Mouse (Mus musculus) heart, embryonic 13.5 days (tissue): Measurements from ENCODE around the gene BC024978. TPM values are rescaled to one million over a fixed set of nuclear protein-coding genes. Genes with fewer than 3 reads are reported as not detected.

Experiments used
- ATAC-seq: fragments of 200-750 bp; cut with Nextera tagmentation; 2 replicates; pipeline ENCODE4 v1.8.0; 2017; ENCODE audit warnings: moderate TSS enrichment; ENCODE audit not compliant: insufficient number of reproducible peaks, low FRiP score, low TSS enrichment; ENCODE audit errors: extremely low read depth
- H3K27ac ChIP-seq: fragments of 300-500 bp; sonication (generic); replicated peaks from 2 replicates; pipeline ENCODE4 v1.5.1; 2015; ENCODE audit warnings: moderate library complexity, mild to moderate bottlenecking, inconsistent platforms
- H3K27me3 ChIP-seq: fragments of 300-500 bp; sonication (generic); replicated peaks from 2 replicates; pipeline ENCODE4 v1.6.1; 2015; ENCODE audit warnings: mild to moderate bottlenecking, inconsistent platforms
- H3K36me3 ChIP-seq: fragments of 300-500 bp; sonication (generic); 2 replicates; pipeline ENCODE4 v1.6.1; 2015; ENCODE audit warnings: mild to moderate bottlenecking, inconsistent platforms
- H3K4me1 ChIP-seq: fragments of 300-500 bp; sonication (generic); 2 replicates; pipeline ENCODE4 v1.6.1; 2015; ENCODE audit warnings: inconsistent platforms
- H3K4me2 ChIP-seq: fragments of 300-500 bp; sonication (generic); 2 replicates; pipeline ENCODE4 v1.6.1; 2015; ENCODE audit warnings: inconsistent platforms, mild to moderate bottlenecking, moderate library complexity
- H3K4me3 ChIP-seq: fragments of 300-500 bp; sonication (generic); 2 replicates; pipeline ENCODE4 v1.5.1; 2015; ENCODE audit warnings: moderate library complexity, mild to moderate bottlenecking, inconsistent platforms
- H3K9ac ChIP-seq: fragments of 300-500 bp; sonication (generic); 2 replicates; pipeline ENCODE4 v1.6.1; 2015; ENCODE audit warnings: inconsistent platforms, mild to moderate bottlenecking, moderate library complexity
- H3K9me3 ChIP-seq: fragments of 300-500 bp; sonication (generic); 2 replicates; pipeline ENCODE4 v1.6.1; 2016; ENCODE audit warnings: inconsistent platforms
- WGBS: fragments of 180-500 bp; shearing (Covaris S2); methylation state at CpG from one replicate; pipeline ENCODE4 v1.1.7; 2015; ENCODE audit warnings: mixed read lengths; 5-methylcytosine and 5-hydroxymethylcytosine counted together
- polyA plus RNA-seq: library from polyadenylated mRNA; unstranded; fragments of >200 nt; fragmentation: Nextera tagmentation; extraction: Ambion mirVana; gene quantifications from 2 replicates; pipeline ENCODE4 v1.2.1, GENCODE M21; 2015

BC024978 gene
- polyA plus RNA-seq, 1 experiment from 2014 or later = 2.9 TPM

- no peaks in the 10 kb centered on the region for H3K27me3 ChIP-seq
- H3K27ac ChIP-seq = no peak overlapping the region
- ATAC-seq = no peak
- peaks cover 73% of the 10 kb centered on the region for H3K36me3 ChIP-seq
- H3K9ac ChIP-seq = peak overlapping the region; percentile 38; the same call in 1 of the 2 replicates
- H3K4me3 ChIP-seq = 0 out of 2 replicates have a peak overlapping the region, but pooled peaks have one; percentile 4
- no peaks in the 10 kb centered on the region for H3K9me3 ChIP-seq
- H3K4me2 ChIP-seq = peak overlapping the region; percentile 18; the same call in 1 of the 2 replicates
- peaks cover 19% of the 10 kb centered on the region for H3K4me1 ChIP-seq
- 77% methylated on average over 4 of the region's 4 CpGs for WGBS
Measured at GRCm38 (mm10) chr7:27193731-27194130, 1.9 kb upstream of the BC024978 start.

DNA sequence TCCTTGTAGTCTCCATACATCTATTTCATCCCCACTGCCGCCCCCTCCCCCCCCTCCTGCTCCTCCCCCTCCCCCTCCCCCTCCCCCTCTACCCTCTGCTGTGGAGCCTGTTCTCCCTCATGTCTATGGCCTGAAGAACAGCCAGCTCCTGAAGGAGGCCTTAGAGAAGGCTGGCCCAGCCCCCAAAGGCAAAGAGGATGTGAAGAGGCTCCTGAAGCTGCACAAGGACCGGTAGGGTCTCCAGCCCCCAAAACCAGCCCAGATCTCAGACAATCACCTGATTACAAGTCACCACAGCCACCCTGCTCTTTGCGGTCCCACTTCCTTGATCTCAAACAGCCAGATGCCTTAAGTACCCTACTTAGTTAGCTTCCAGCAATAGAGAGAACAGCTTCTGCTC, 1.6 kb downstream of the BC024978 start:
- 81% methylated on average over 3 of the region's 3 CpGs for WGBS
- Histone ChIP-seq H3K36me3 (peaks cover 53% of the 10 kb centered on the region), H3K4me2 (no peak overlapping the region)

GRCm38 (mm10) chr7:27197634-27198033, 2.1 kb downstream of the BC024978 start:
- Histone ChIP-seq H3K9ac (0 out of 2 replicates have a peak overlapping the region, but pooled peaks have one; percentile 19), H3K27me3 (no peaks in the 10 kb centered on the region), H3K4me1 (peaks cover 19% of the 10 kb centered on the region), H3K4me3 (no peak overlapping the region), H3K4me2 (no peak overlapping the region), H3K9me3 (no peaks in the 10 kb centered on the region), H3K27ac (no peak overlapping the region), H3K36me3 (peaks cover 53% of the 10 kb centered on the region)
- ATAC-seq = no peak
- WGBS = 85% methylated on average over 8 of the region's 8 CpGs

More for the DNA sequence above, 1.6 kb downstream of the BC024978 start:
- H3K9ac ChIP-seq = no peak overlapping the region
- H3K4me3 ChIP-seq = no peak overlapping the region
- H3K27ac ChIP-seq = no peak overlapping the region
- peaks cover 19% of the 10 kb centered on the region for H3K4me1 ChIP-seq
- no peaks in the 10 kb centered on the region for H3K9me3 ChIP-seq
- no peaks in the 10 kb centered on the region for H3K27me3 ChIP-seq
- no peak for ATAC-seq

- Histone ChIP-seq H3K9me3 (no peaks in the 10 kb centered on the region), H3K27me3 (no peaks in the 10 kb centered on the region), H3K4me1 (peaks cover 18% of the 10 kb centered on the region), H3K4me2 (no peak overlapping the region), H3K9ac (no peak overlapping the region), H3K27ac (no peak overlapping the region), H3K4me3 (no peak overlapping the region), H3K36me3 (peaks cover 53% of the 10 kb centered on the region)
- no peak for ATAC-seq
Measured at GRCm38 (mm10) chr7:27198355-27198754, 2.8 kb downstream of the BC024978 start.

DNA sequence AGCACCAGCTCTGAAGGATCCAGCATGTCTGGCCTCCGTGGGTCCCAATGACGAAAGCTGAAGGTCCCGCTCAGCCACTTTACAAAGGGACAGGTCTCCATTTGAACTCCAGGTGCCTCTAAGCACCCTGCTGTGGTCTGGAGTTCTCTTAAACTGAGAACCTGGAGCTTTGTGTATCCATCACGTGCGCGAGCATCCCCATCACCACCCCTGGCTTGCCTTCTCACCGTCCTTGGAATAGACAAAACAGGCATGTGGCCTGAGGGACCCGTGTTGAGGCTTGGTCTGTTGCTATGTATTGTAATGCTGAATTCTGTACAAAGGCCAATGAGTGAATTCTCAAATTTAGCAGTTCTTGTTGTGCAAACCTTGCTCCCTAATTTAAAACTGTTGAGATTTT, 3.2 kb downstream of the BC024978 start:
- H3K9me3 ChIP-seq = no peaks in the 10 kb centered on the region
- peaks cover 13% of the 10 kb centered on the region for H3K4me1 ChIP-seq
- H3K4me3 ChIP-seq = no peak overlapping the region
- ATAC-seq = no peak
- 90% methylated on average over 8 of the region's 8 CpGs for WGBS
- H3K27me3 ChIP-seq = no peaks in the 10 kb centered on the region
- no peak overlapping the region for H3K27ac ChIP-seq
- H3K9ac ChIP-seq = no peak overlapping the region
- H3K4me2 ChIP-seq = no peak overlapping the region
- H3K36me3 ChIP-seq = peaks cover 53% of the 10 kb centered on the region

DNA sequence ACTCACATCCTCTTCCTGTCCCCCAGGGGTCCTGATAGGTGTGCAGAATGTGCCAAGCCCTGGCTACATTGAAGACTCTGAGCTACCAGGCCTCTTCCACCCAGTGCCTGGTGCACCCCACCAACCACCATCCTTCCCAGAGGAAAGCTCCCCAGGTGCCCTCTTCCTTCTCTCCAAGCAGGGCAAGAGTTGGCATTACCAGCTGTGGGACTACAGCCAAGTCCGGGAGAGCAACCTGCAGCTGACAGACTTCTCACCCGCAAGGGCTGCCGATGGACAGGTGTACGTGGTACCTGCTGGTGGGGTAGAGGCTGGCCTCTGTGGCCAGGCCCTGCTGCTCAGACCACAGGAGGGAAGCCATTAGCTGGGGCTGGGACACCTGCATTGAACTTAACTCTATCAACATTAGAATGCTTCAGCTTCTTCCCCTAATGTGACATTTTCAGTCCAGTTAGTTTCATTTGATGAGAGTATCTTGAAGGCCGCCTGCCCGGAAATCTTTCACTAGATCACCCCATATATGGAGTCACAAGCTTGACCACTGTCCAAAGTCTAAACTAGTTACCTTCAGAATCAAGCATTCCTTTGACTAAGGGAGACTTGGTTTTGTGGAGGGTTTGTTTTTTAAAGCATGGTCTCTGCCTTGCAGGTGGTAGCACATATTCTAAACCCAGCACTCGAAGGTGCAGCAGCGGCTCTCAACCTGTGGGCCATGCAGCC, 8.3 kb downstream of the BC024978 start:
- Histone ChIP-seq H3K4me3 (no peak overlapping the region), H3K27me3 (no peaks in the 10 kb centered on the region), H3K4me2 (no peak overlapping the region), H3K27ac (no peak overlapping the region), H3K9ac (no peak overlapping the region), H3K9me3 (no peaks in the 10 kb centered on the region), H3K4me1 (no peaks in the 10 kb centered on the region), H3K36me3 (peaks cover 73% of the 10 kb centered on the region)
- no peak for ATAC-seq
- 92% methylated on average over 8 of the region's 8 CpGs for WGBS

DNA sequence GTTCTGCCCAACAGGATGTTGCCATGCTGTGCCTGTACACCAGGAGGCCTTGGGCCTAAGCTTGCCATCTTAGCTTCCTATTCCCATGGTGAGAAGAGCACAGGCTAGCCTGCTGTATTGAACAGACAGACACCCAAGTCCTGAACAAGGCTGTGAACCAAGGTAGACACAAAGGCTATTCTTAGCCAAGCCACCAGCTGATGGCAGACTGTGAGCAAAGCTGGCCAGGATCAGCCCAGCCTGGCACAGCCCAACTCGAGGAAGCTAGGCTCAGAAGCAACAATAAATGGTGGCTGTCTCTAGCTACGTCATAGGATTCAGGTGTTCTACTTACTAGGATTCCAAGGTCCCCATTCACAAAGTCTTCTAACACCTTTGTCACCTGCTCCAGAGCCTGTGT, 17.0 kb downstream of the BC024978 start:
- peaks cover 93% of the 10 kb centered on the region for H3K36me3 ChIP-seq
- no peak overlapping the region for H3K9ac ChIP-seq
- WGBS = 76% methylated on average over 2 of the region's 2 CpGs
- H3K4me1 ChIP-seq = no peaks in the 10 kb centered on the region
- no peak overlapping the region for H3K27ac ChIP-seq
- no peak overlapping the region for H3K4me2 ChIP-seq
- ATAC-seq = no peak
- no peaks in the 10 kb centered on the region for H3K9me3 ChIP-seq
- H3K4me3 ChIP-seq = no peak overlapping the region
- no peaks in the 10 kb centered on the region for H3K27me3 ChIP-seq

DNA sequence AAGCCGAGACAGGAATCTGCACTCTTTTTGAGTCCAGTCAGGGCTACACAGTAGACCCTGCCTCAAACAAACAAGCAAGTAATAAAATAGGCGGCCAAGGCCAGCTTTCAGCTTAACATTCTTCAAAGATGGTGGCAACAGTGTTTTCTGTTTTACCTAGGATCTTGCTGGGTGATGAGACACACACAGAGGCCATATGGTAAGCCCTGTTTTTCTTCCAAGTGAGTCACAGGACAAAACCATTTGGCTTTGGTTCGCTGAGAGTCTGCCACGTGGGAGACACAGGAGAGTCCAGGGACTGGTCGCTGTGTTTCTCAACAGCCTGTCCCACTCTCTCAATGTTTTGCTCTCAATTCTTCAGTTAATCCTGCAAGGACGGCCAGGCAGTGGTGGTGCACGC, 23.0 kb downstream of the BC024978 start:
- H3K27me3 ChIP-seq = no peaks in the 10 kb centered on the region
- H3K36me3 ChIP-seq = peaks cover 58% of the 10 kb centered on the region
- WGBS = 82% methylated on average over 7 of the region's 7 CpGs
- no peak overlapping the region for H3K27ac ChIP-seq
- no peak overlapping the region for H3K9ac ChIP-seq
- H3K4me2 ChIP-seq = no peak overlapping the region
- H3K9me3 ChIP-seq = no peaks in the 10 kb centered on the region
- H3K4me1 ChIP-seq = 0 out of 2 replicates have a peak, but pooled peaks cover 5% of the 10 kb centered on the region
- no peak for ATAC-seq
- H3K4me3 ChIP-seq = no peak overlapping the region

- no peak for ATAC-seq
- no peak overlapping the region for H3K27ac ChIP-seq
- no peak overlapping the region for H3K4me3 ChIP-seq
- no peak overlapping the region for H3K4me2 ChIP-seq
- no peak overlapping the region for H3K9ac ChIP-seq
- H3K9me3 ChIP-seq = no peaks in the 10 kb centered on the region
- peaks cover 17% of the 10 kb centered on the region for H3K4me1 ChIP-seq
- WGBS = 81% methylated on average over 11 of the region's 11 CpGs
- H3K36me3 ChIP-seq = peaks cover 46% of the 10 kb centered on the region
- H3K27me3 ChIP-seq = no peaks in the 10 kb centered on the region
Measured at GRCm38 (mm10) chr7:27219937-27220336, 24.4 kb downstream of the BC024978 start.

DNA sequence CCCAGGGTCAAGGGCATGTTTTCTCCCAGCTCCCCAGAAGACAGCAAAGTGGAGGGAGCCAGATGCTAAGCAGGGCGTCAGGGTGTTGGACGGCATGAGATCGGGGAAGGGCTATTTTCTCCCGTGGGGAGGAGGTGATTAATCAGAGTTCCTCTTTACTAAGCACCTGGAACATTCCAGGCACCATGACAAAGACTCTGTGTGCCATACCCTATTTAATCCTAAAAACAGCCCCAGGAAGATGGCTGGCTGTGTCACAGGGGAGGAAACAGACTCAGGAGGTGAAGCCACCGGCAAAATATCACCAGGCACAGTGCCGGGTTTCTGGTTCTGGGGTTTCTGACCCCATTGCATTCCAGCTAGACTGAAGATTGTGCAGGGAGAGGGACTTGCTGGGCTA, 26.4 kb downstream of the BC024978 start:
- Histone ChIP-seq H3K27me3 (no peaks in the 10 kb centered on the region), H3K4me2 (no peak overlapping the region), H3K9ac (0 out of 2 replicates have a peak overlapping the region, but pooled peaks have one; percentile 38), H3K36me3 (peaks cover 26% of the 10 kb centered on the region), H3K9me3 (no peaks in the 10 kb centered on the region), H3K4me1 (peaks cover 37% of the 10 kb centered on the region), H3K27ac (no peak overlapping the region), H3K4me3 (no peak overlapping the region)
- WGBS = 70% methylated on average over 6 of the region's 6 CpGs
- ATAC-seq = no peak

GRCm38 (mm10) chr7:27222538-27222937, 27.0 kb downstream of the BC024978 start:
- H3K4me1 ChIP-seq = peaks cover 43% of the 10 kb centered on the region
- no peaks in the 10 kb centered on the region for H3K27me3 ChIP-seq
- H3K27ac ChIP-seq = no peak overlapping the region
- H3K9ac ChIP-seq = no peak overlapping the region
- H3K4me2 ChIP-seq = no peak overlapping the region
- WGBS = 56% methylated on average over 1 of the region's 1 CpGs
- H3K36me3 ChIP-seq = peaks cover 22% of the 10 kb centered on the region
- ATAC-seq = no peak
- no peak overlapping the region for H3K4me3 ChIP-seq
- H3K9me3 ChIP-seq = no peaks in the 10 kb centered on the region
